Mouse (Mus musculus) bone marrow, adult 2 months (tissue): ENCODE results near the gene Ggct.

Source experiments
- CTCF ChIP-seq: fragments of 200-500 bp; IDR thresholded peaks from 2 replicates; pipeline ENCODE4 v1.5.1; 2011; ENCODE audit warnings: low read length, control low read depth; ENCODE audit not compliant: control insufficient read depth, insufficient read depth
- POLR2A ChIP-seq: fragments of 200-500 bp; IDR thresholded peaks from 2 replicates; pipeline ENCODE4 v1.6.1; 2011; ENCODE audit warnings: low read depth, mild to moderate bottlenecking, control low read depth, low read length, borderline replicate concordance; ENCODE audit not compliant: control insufficient read depth

DNA sequence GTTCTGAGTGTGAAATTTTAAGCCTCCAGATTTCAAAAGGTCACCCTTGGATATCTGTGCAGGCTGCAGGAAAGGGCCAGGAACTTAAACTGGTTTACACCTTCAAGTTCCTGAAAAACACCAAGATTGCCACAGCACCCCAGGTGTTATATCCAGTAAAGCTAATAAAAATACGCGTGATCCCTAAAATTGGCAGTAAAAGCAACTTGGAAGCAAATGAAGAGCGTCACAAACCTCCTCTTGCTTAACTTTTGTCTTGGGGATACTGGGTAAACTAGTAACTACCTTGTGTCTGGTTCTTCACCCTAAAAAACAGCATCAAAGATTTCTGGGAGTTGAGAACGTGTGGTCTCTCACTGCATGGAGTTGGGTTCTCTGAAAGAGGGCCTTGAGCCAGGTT is 44.0 kb upstream of the Ggct start:
- TF ChIP-seq CTCF (no peak), POLR2A (no peak)
